Mouse (Mus musculus) lung, adult 2 months (tissue): ENCODE data around the gene Hook2.

ENCODE experiments used
- CTCF ChIP-seq: fragments of 200-500 bp; IDR thresholded peaks from 2 replicates; pipeline ENCODE4 v1.5.1; 2011; ENCODE audit warnings: mild to moderate bottlenecking, low read length, control low read depth; ENCODE audit not compliant: insufficient read depth
- POLR2A ChIP-seq: fragments of 200-500 bp; IDR thresholded peaks from 2 replicates; pipeline ENCODE4 v1.6.1; 2011; ENCODE audit warnings: low read depth, mild to moderate bottlenecking, control low read depth, low read length, borderline replicate concordance; ENCODE audit errors: extremely low read depth

GRCm38 (mm10) chr8:84984294-84985048 lies 5.9 kb upstream of the Hook2 start:
- TF ChIP-seq CTCF, result no peak
- TF ChIP-seq POLR2A, result no peak; the same call in 1 of the 2 replicates
